Mouse (Mus musculus) spleen, adult 2 months (tissue): ENCODE results near the gene Gm19402.

Experiments used
- CTCF ChIP-seq: fragments of 200-500 bp; IDR thresholded peaks from 2 replicates; pipeline ENCODE4 v1.5.1; 2011; ENCODE audit warnings: mild to moderate bottlenecking, inconsistent platforms; ENCODE audit not compliant: insufficient read depth, insufficient read length, insufficient replicate concordance; ENCODE audit errors: extremely low read depth
- POLR2A ChIP-seq: fragments of 200-500 bp; IDR thresholded peaks from 2 replicates; pipeline ENCODE4 v1.6.1; 2011; ENCODE audit warnings: low read depth, low read length, inconsistent platforms

GRCm38 (mm10) chr10:77684181-77684580, 6.4 kb downstream of the Gm19402 start:
- TF ChIP-seq CTCF: no peak
- no peak for TF ChIP-seq POLR2A
